8 mouse cellular contexts compared by ENCODE assay signal in genomic region chr7:142340269-142340970, GRCm38 (mm10). TPM values are rescaled to one million over a fixed set of nuclear protein-coding genes. Genes with fewer than 3 reads are reported as not detected.
A peak's percentile ranks its signal among the peaks of the same experiment; 100 is the strongest.
DNase-seq lines count a peak whose midpoint lies in the region; ATAC-seq lines count a peak whose summit lies in the region.
"Had no signal": no experiment of that assay in that cellular context is flagged by ENCODE, and none has a peak within 500 bp of the region (broad histone marks: within the 10 kb centered on the region; RNA-seq: fewer than 3 reads in every experiment).

No protein-coding gene starts in this region.

- H3K9ac ChIP-seq in embryonic facial prominence, embryonic 15.5 days, result no peak overlapping the region
- H3K9ac ChIP-seq: heart, embryonic 12.5 days had no signal

- H3K4me1 ChIP-seq in embryonic facial prominence, embryonic 15.5 days, result peaks cover 9% of the 10 kb centered on the region
- 0 out of 2 replicates have a peak, but pooled peaks cover 7% of the 10 kb centered on the region for H3K4me1 ChIP-seq in forebrain, embryonic 10.5 days

- no peaks in the 10 kb centered on the region for H3K27me3 ChIP-seq in embryonic facial prominence, embryonic 15.5 days
- H3K27me3 ChIP-seq in forebrain, embryonic 10.5 days (ENCODE audit: poor library complexity, severe bottlenecking), result no peaks in the 10 kb centered on the region
- H3K27me3 ChIP-seq: heart, embryonic 12.5 days had no signal

- peak overlapping the region; percentile 63 for H3K27ac ChIP-seq in embryonic facial prominence, embryonic 15.5 days (replicated peaks)
- H3K27ac ChIP-seq in macrophage, result peak overlapping the region; percentile 10; the same call in 1 of the 2 replicates
- H3K27ac ChIP-seq in forebrain, embryonic 10.5 days, result no peak overlapping the region

- no peak overlapping the region for H3K4me2 ChIP-seq in embryonic facial prominence, embryonic 15.5 days (replicated peaks)
- H3K4me2 ChIP-seq: heart, embryonic 12.5 days had no signal

- 44% methylated on average over 10 of the region's 10 CpGs for WGBS in embryonic facial prominence, embryonic 15.5 days
- WGBS in macrophage (ENCODE audit: missing documents), result 7% methylated on average over 10 of the region's 10 CpGs
- 64% methylated on average over 10 of the region's 10 CpGs for WGBS in forebrain, embryonic 10.5 days

- no peaks in the 10 kb centered on the region for H3K79me2 ChIP-seq in macrophage (ENCODE audit: inconsistent target)

- no peaks in the 10 kb centered on the region for H3K9me3 ChIP-seq in embryonic facial prominence, embryonic 15.5 days (replicated peaks)
- no peaks in the 10 kb centered on the region for H3K9me3 ChIP-seq in forebrain, embryonic 10.5 days
- H3K9me3 ChIP-seq: heart, embryonic 12.5 days had no signal

- no peak for ATAC-seq in embryonic facial prominence, embryonic 15.5 days (ENCODE audit: insufficient number of reproducible peaks, low FRiP score, low TSS enrichment, low read depth)

- peak; percentile 30 for DNase-seq in right cerebral cortex, postnatal 14 days
- no peak for DNase-seq in right cerebral cortex, adult 18-20 months
- no peak for DNase-seq in ovary, postnatal 10 days (ENCODE audit: low spot score)
- no peak for DNase-seq in forebrain, embryonic 10.5 days (ENCODE audit: extremely low spot score, low spot score)
- no peak for DNase-seq in ovary, adult 18-20 months (ENCODE audit: low spot score)

- H3K36me3 ChIP-seq in embryonic facial prominence, embryonic 15.5 days, result no peaks in the 10 kb centered on the region
- no peaks in the 10 kb centered on the region for H3K36me3 ChIP-seq in macrophage (ENCODE audit: inconsistent target)
- H3K36me3 ChIP-seq in forebrain, embryonic 10.5 days (replicated peaks), result no peaks in the 10 kb centered on the region
- H3K36me3 ChIP-seq: heart, embryonic 12.5 days had no signal

- H3K4me3 ChIP-seq in embryonic facial prominence, embryonic 15.5 days (replicated peaks), result no peak overlapping the region
- no peak overlapping the region for H3K4me3 ChIP-seq in macrophage (ENCODE audit: inconsistent target)
- H3K4me3 ChIP-seq in forebrain, embryonic 10.5 days, result no peak overlapping the region
- H3K4me3 ChIP-seq: heart, embryonic 12.5 days had no signal

RNA-seq across cellular contexts. Expression of gene Ifitm10, which starts 33.1 kb away (rescaled TPM):
- 7.5 and 7.8 TPM in 2 replicates for polyA plus RNA-seq in embryonic facial prominence, embryonic 15.5 days (2015; fragmentation: Nextera tagmentation; extraction: Ambion mirVana)
- 10 to 100 TPM in 3 of 26 experiments, 1 to 10 TPM in 19, under 1 TPM in 1, not detected in 3; 0.98 to 27.8 (median 5.1) TPM for total RNA-seq in macrophage (2018; cell fraction: chromatin; rRNA removed)
- total RNA-seq in macrophage (2018; cell fraction: cytosol; rRNA removed), result under 1 TPM in 22 of 26 experiments, not detected in 4; 0.15 to 0.51 (median 0.27) TPM
- total RNA-seq in macrophage (2018; cell fraction: nucleus; rRNA removed), result 1 to 10 TPM in 13 of 26 experiments, under 1 TPM in 3, not detected in 10; 0.36 to 7.0 (median 1.5) TPM
- not detected in 3 replicates for polyA plus RNA-seq in macrophage (2018)
- 0.51 and 1.00 TPM in 2 replicates for polyA plus RNA-seq in forebrain, embryonic 10.5 days (2016; fragmentation: Nextera tagmentation; extraction: Ambion mirVana)

RNA-seq across cellular contexts. Expression of gene Krtap5-4, which starts 37.1 kb away (rescaled TPM):
- 0.21 and 0.37 TPM in 2 replicates for polyA plus RNA-seq in embryonic facial prominence, embryonic 15.5 days (2015; fragmentation: Nextera tagmentation; extraction: Ambion mirVana)
- not detected for total RNA-seq in macrophage (2018; cell fraction: chromatin; rRNA removed)
- not detected for total RNA-seq in macrophage (2018; cell fraction: cytosol; rRNA removed)
- total RNA-seq in macrophage (2018; cell fraction: nucleus; rRNA removed), result not detected
- not detected in 3 replicates for polyA plus RNA-seq in macrophage (2018)
- not detected in 2 replicates for polyA plus RNA-seq in forebrain, embryonic 10.5 days (2016; fragmentation: Nextera tagmentation; extraction: Ambion mirVana)
- polyA plus RNA-seq: heart, embryonic 12.5 days had no signal

RNA-seq across cellular contexts. Expression of gene Gm49369, which starts 42.0 kb away (rescaled TPM):
- not detected in 2 replicates for polyA plus RNA-seq in embryonic facial prominence, embryonic 15.5 days (2015; fragmentation: Nextera tagmentation; extraction: Ambion mirVana)
- 100 to 1,000 TPM in 23 of 26 experiments, 10 to 100 TPM in 3; 37.2 to 835 (median 160) TPM for total RNA-seq in macrophage (2018; cell fraction: chromatin; rRNA removed)
- total RNA-seq in macrophage (2018; cell fraction: cytosol; rRNA removed), result 1,000 to 10,000 TPM in 19 of 26 experiments, 100 to 1,000 TPM in 4, 10 to 100 TPM in 3; 38.7 to 4,200 (median 1,875) TPM
- 1,000 to 10,000 TPM in 23 of 26 experiments, 100 to 1,000 TPM in 3; 416 to 4,630 (median 2,489) TPM for total RNA-seq in macrophage (2018; cell fraction: nucleus; rRNA removed)
- 9.6 to 6,145 TPM (median 21.2 TPM) in 3 replicates for polyA plus RNA-seq in macrophage (2018)
- not detected in 2 replicates for polyA plus RNA-seq in forebrain, embryonic 10.5 days (2016; fragmentation: Nextera tagmentation; extraction: Ambion mirVana)
- polyA plus RNA-seq: heart, embryonic 12.5 days had no signal

RNA-seq across cellular contexts. Expression of gene Krtap5-1, which starts 43.5 kb away (rescaled TPM):
- 0.56 TPM in 1 of 2 replicates, not detected in the other for polyA plus RNA-seq in embryonic facial prominence, embryonic 15.5 days (2015; fragmentation: Nextera tagmentation; extraction: Ambion mirVana)
- total RNA-seq in macrophage (2018; cell fraction: chromatin; rRNA removed), result not detected
- not detected for total RNA-seq in macrophage (2018; cell fraction: cytosol; rRNA removed)
- not detected for total RNA-seq in macrophage (2018; cell fraction: nucleus; rRNA removed)
- not detected in 3 replicates for polyA plus RNA-seq in macrophage (2018)
- not detected in 2 replicates for polyA plus RNA-seq in forebrain, embryonic 10.5 days (2016; fragmentation: Nextera tagmentation; extraction: Ambion mirVana)
- polyA plus RNA-seq: heart, embryonic 12.5 days had no signal

RNA-seq across cellular contexts. Expression of gene Ctsd, which starts 47.4 kb away (rescaled TPM):
- 374 and 387 TPM in 2 replicates for polyA plus RNA-seq in embryonic facial prominence, embryonic 15.5 days (2015; fragmentation: Nextera tagmentation; extraction: Ambion mirVana)
- total RNA-seq in macrophage (2018; cell fraction: chromatin; rRNA removed), result 1,000 to 10,000 TPM in 10 of 26 experiments, 100 to 1,000 TPM in 16; 173 to 1,536 (median 811) TPM
- total RNA-seq in macrophage (2018; cell fraction: cytosol; rRNA removed), result over 10,000 TPM in 18 of 26 experiments, 1,000 to 10,000 TPM in 8; 7,525 to 19,600 (median 11,156) TPM
- over 10,000 TPM in 1 of 26 experiments, 1,000 to 10,000 TPM in 25; 1,185 to 10,670 (median 7,045) TPM for total RNA-seq in macrophage (2018; cell fraction: nucleus; rRNA removed)
- polyA plus RNA-seq in macrophage (2018), result 15,815 to 17,787 TPM (median 16,857 TPM) in 3 replicates
- polyA plus RNA-seq in forebrain, embryonic 10.5 days (2016; fragmentation: Nextera tagmentation; extraction: Ambion mirVana), result 135 and 142 TPM in 2 replicates
